Mouse (Mus musculus) heart, postnatal 0 days (tissue): ENCODE measurements at regions not wholly inside any gene's neighbourhood (a gene's known extent, or its start where the extent isn't known, plus 50 kb on each side); places are given as distances from the start of the nearest gene placed in this dataset.

Source experiments
- ATAC-seq: fragments of 200-750 bp; cut with Nextera tagmentation; 2 replicates; pipeline ENCODE4 v1.8.0; 2017; ENCODE audit warnings: low read depth, moderate number of reproducible peaks, moderate library complexity; ENCODE audit not compliant: insufficient read depth
- DNase-seq: peaks from one replicate; pipeline ENCODE4 v3.0.0-alpha.2; 2016; ENCODE audit warnings: low spot score
- H3K27ac ChIP-seq: fragments of 300-500 bp; sonication (generic); 2 replicates; pipeline ENCODE4 v1.5.1; 2014; ENCODE audit warnings: low read depth, mild to moderate bottlenecking
- H3K27me3 ChIP-seq: fragments of 300-500 bp; sonication (generic); 2 replicates; pipeline ENCODE4 v1.6.1; 2014; ENCODE audit warnings: low read length, mixed read lengths; ENCODE audit not compliant: control insufficient read depth, insufficient read depth
- H3K36me3 ChIP-seq: fragments of 300-500 bp; sonication (generic); replicated peaks from 2 replicates; pipeline ENCODE4 v1.6.1; 2014; ENCODE audit warnings: low read length, mixed read lengths; ENCODE audit not compliant: control insufficient read depth, insufficient read depth
- H3K4me1 ChIP-seq: fragments of 300-500 bp; sonication (generic); 2 replicates; pipeline ENCODE4 v1.6.1; 2014; ENCODE audit warnings: antibody characterized with exemption; ENCODE audit not compliant: control insufficient read depth, insufficient read depth
- H3K4me2 ChIP-seq: fragments of 300-500 bp; sonication (generic); 2 replicates; pipeline ENCODE4 v1.6.1; 2014; ENCODE audit warnings: low read depth, mild to moderate bottlenecking, low read length, moderate library complexity
- H3K4me3 ChIP-seq: fragments of 300-500 bp; sonication (generic); 2 replicates; pipeline ENCODE4 v1.5.1; 2014; ENCODE audit warnings: low read depth, low read length
- H3K9ac ChIP-seq: fragments of 300-500 bp; sonication (generic); replicated peaks from 2 replicates; pipeline ENCODE4 v1.6.1; 2014; ENCODE audit warnings: low read depth, low read length, mixed read lengths
- H3K9me3 ChIP-seq: fragments of 300-500 bp; sonication (generic); replicated peaks from 2 replicates; pipeline ENCODE4 v1.6.1; 2016; ENCODE audit warnings: low read length; ENCODE audit not compliant: control insufficient read depth
- CTCF ChIP-seq: IDR thresholded peaks from 2 replicates; pipeline ENCODE4 v1.5.1; 2016; ENCODE audit warnings: antibody characterized with exemption, control low read depth, low read depth
- EP300 ChIP-seq: IDR thresholded peaks from 2 replicates; pipeline ENCODE4 v1.6.1; 2016; ENCODE audit warnings: antibody characterized with exemption, low read depth
- WGBS: fragments of 180-500 bp; shearing (Covaris S2); extraction: QIAGEN DNeasy Blood & Tissue Kit; methylation state at CpG from one replicate; pipeline ENCODE4 v1.1.7; 2014; 5-methylcytosine and 5-hydroxymethylcytosine counted together

GRCm38 (mm10) chr5:111835737-111836667 lies 102.3 kb downstream of the Gm26897 start:
- Histone ChIP-seq H3K4me1 (no peaks in the 10 kb centered on the region), H3K4me2 (no peak overlapping the region), H3K27me3 (peaks cover 17% of the 10 kb centered on the region), H3K9me3 (no peaks in the 10 kb centered on the region), H3K4me3 (no peak overlapping the region), H3K9ac (no peak overlapping the region), H3K27ac (no peak overlapping the region), H3K36me3 (no peaks in the 10 kb centered on the region)
- no peak for TF ChIP-seq CTCF
- no peak for TF ChIP-seq EP300
- 29% methylated on average over 17 of the region's 17 CpGs for WGBS
- no peak for ATAC-seq
- DNase-seq, result no peak

DNA sequence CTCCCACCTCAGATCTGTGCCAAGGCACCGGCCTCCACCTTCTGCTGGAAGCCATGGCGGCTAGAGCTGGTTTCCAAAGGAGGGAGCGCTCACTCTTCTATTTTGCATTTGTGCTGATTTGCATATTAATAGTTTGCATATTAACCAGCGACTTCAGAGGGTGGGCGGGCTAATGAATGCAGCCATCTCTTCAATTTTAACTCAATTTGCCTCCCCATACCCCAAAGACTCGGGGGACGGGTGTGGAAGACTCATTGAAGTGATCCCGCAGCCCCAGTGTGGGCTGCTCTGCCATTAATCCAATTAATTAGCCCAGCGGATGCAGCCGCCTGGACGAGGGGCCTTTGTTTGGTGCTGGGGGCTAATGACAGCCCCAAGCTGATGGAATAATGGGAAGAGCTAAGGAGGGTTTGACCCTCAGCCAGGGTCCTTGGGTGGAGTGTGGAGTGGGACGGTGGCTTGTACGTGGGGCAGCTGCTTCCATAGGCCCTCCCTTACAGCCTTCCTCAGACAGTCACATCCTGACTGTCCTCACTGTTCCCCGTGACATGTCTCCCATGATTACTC lies 103.0 kb downstream of the Gm26897 start:
- H3K27ac ChIP-seq, result no peak overlapping the region
- TF ChIP-seq EP300 (no peak), CTCF (no peak)
- WGBS, result 45% methylated on average over 14 of the region's 14 CpGs
- H3K36me3 ChIP-seq, result no peaks in the 10 kb centered on the region
- H3K9me3 ChIP-seq, result no peaks in the 10 kb centered on the region
- no peak for ATAC-seq
- H3K4me2 ChIP-seq, result no peak overlapping the region
- H3K4me1 ChIP-seq, result no peaks in the 10 kb centered on the region
- H3K27me3 ChIP-seq, result peaks cover 17% of the 10 kb centered on the region
- H3K4me3 ChIP-seq, result no peak overlapping the region
- no peak overlapping the region for H3K9ac ChIP-seq
- no peak for DNase-seq

GRCm38 (mm10) chr5:111842461-111842860 lies 108.7 kb downstream of the Gm26897 start:
- no peak overlapping the region for H3K4me3 ChIP-seq
- ATAC-seq, result no peak

GRCm38 (mm10) chr5:111843622-111844239 lies 110.0 kb downstream of the Gm26897 start:
- no peaks in the 10 kb centered on the region; the same call in 1 of the 2 replicates for H3K9me3 ChIP-seq
- no peak overlapping the region for H3K4me3 ChIP-seq
- H3K4me2 ChIP-seq, result no peak overlapping the region
- no peak for ATAC-seq
- H3K4me1 ChIP-seq, result no peaks in the 10 kb centered on the region
- H3K27me3 ChIP-seq, result 0 out of 2 replicates have a peak, but pooled peaks cover 9% of the 10 kb centered on the region
- no peak overlapping the region for H3K27ac ChIP-seq
- TF ChIP-seq EP300 (no peak), CTCF (no peak)
- no peak overlapping the region for H3K9ac ChIP-seq
- WGBS, result 46% methylated on average over 17 of the region's 17 CpGs
- DNase-seq, result no peak
- no peaks in the 10 kb centered on the region for H3K36me3 ChIP-seq

More at GRCm38 (mm10) chr5:111842461-111842860, 108.7 kb downstream of the Gm26897 start:
- no peak overlapping the region for H3K4me2 ChIP-seq
- peaks cover 11% of the 10 kb centered on the region; the same call in 1 of the 2 replicates for H3K27me3 ChIP-seq
- H3K9ac ChIP-seq, result no peak overlapping the region
- no peaks in the 10 kb centered on the region for H3K36me3 ChIP-seq
- no peaks in the 10 kb centered on the region; the same call in 1 of the 2 replicates for H3K9me3 ChIP-seq
- TF ChIP-seq CTCF (no peak), EP300 (no peak)
- no peak for DNase-seq
- no peak overlapping the region for H3K27ac ChIP-seq
- H3K4me1 ChIP-seq, result no peaks in the 10 kb centered on the region
- 50% methylated on average over 16 of the region's 17 CpGs for WGBS

DNA sequence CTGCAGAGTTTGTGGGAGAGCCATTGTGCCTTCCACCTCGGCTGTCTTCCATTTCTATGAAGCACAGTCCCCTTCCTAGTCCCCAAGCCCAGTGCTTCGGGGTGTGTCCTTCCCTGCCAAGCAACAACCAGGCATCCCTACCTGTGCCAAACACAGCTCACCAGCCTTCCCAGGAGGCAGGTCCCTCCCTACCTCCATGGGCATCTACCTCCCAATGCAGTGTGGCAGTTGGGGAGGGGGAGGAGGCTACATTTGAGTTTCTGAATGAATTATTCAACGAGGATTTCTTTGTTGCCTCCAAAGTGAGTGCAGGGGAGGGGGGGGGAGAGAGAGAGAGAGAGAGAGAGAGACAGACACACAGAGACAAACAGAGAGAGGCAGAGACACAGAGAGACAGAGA lies 110.8 kb downstream of the Gm26897 start:
- TF ChIP-seq EP300, result no peak
- TF ChIP-seq CTCF, result no peak
- no peaks in the 10 kb centered on the region for H3K36me3 ChIP-seq
- ATAC-seq (no peak), DNase-seq (no peak)
- H3K27ac ChIP-seq, result no peak overlapping the region
- 0 out of 2 replicates have a peak, but pooled peaks cover 7% of the 10 kb centered on the region for H3K27me3 ChIP-seq
- H3K9me3 ChIP-seq, result no peaks in the 10 kb centered on the region; the same call in 1 of the 2 replicates
- 53% methylated on average over 3 of the region's 3 CpGs for WGBS
- H3K9ac ChIP-seq, result no peak overlapping the region
- H3K4me1 ChIP-seq, result no peaks in the 10 kb centered on the region
- no peak overlapping the region for H3K4me2 ChIP-seq
- no peak overlapping the region for H3K4me3 ChIP-seq
